In genomic region chr9:118548651-118549050, GRCm38 (mm10) we compare ENCODE assay signal across 31 mouse cellular contexts. TPM values are rescaled to one million over a fixed set of nuclear protein-coding genes. Genes with fewer than 3 reads are reported as not detected.
"Had no signal": no experiment of that assay in that cellular context is flagged by ENCODE, and none has a peak within 500 bp of the region (broad histone marks: within the 10 kb centered on the region; RNA-seq: fewer than 3 reads in every experiment).

No protein-coding gene starts in this region.

- H3K4me3 ChIP-seq: limb, embryonic 10.5 days; limb, embryonic 12.5 days; limb, embryonic 13.5 days; limb, embryonic 15.5 days; liver, embryonic 12.5 days; liver, embryonic 13.5 days; liver, embryonic 15.5 days; lung, embryonic 15.5 days; megakaryocyte, embryonic 14.5 days; midbrain, embryonic 10.5 days; midbrain, embryonic 12.5 days; midbrain, embryonic 13.5 days; midbrain, embryonic 15.5 days; myocyte; neural tube, embryonic 12.5 days had no signal

- H3K27ac ChIP-seq: limb, embryonic 10.5 days; limb, embryonic 12.5 days; limb, embryonic 13.5 days; limb, embryonic 15.5 days; liver, embryonic 12.5 days; liver, embryonic 13.5 days; liver, embryonic 14.5 days; liver, embryonic 15.5 days; lung, embryonic 15.5 days; macrophage; midbrain, embryonic 10.5 days; midbrain, embryonic 12.5 days; midbrain, embryonic 13.5 days; midbrain, embryonic 15.5 days; neural tube, embryonic 12.5 days had no signal

- H3K27me3 ChIP-seq: limb, embryonic 12.5 days; limb, embryonic 13.5 days; limb, embryonic 15.5 days; liver, embryonic 12.5 days; liver, embryonic 13.5 days; liver, embryonic 15.5 days; lung, embryonic 15.5 days; megakaryocyte, embryonic 14.5 days; midbrain, embryonic 12.5 days; midbrain, embryonic 13.5 days; midbrain, embryonic 15.5 days; neural tube, embryonic 12.5 days had no signal

- H3K4me2 ChIP-seq: limb, embryonic 12.5 days; limb, embryonic 13.5 days; limb, embryonic 15.5 days; liver, embryonic 11.5 days; liver, embryonic 12.5 days; liver, embryonic 13.5 days; liver, embryonic 15.5 days; lung, embryonic 14.5 days; lung, embryonic 15.5 days; midbrain, embryonic 11.5 days; midbrain, embryonic 12.5 days; midbrain, embryonic 13.5 days; midbrain, embryonic 15.5 days; neural tube, embryonic 12.5 days had no signal

- H3K4me1 ChIP-seq: limb, embryonic 10.5 days; limb, embryonic 12.5 days; limb, embryonic 13.5 days; limb, embryonic 15.5 days; liver, embryonic 12.5 days; liver, embryonic 13.5 days; liver, embryonic 15.5 days; midbrain, embryonic 10.5 days; midbrain, embryonic 12.5 days; midbrain, embryonic 13.5 days; midbrain, embryonic 15.5 days; neural tube, embryonic 12.5 days had no signal

- ATAC-seq: liver, embryonic 12.5 days; liver, postnatal 0 days; midbrain, embryonic 13.5 days; midbrain, embryonic 15.5 days; midbrain, embryonic 16.5 days had no signal

- DNase-seq: left cerebral cortex, postnatal 4 days; liver; liver, embryonic 13.5 days; liver, postnatal 0 days; lung, adult 2 months; lung, embryonic 14.5 days; lung, postnatal 10 days; lung, postnatal 14 days; lung, postnatal 36 days; lung, postnatal 4 days; midbrain, embryonic 14.5 days had no signal

- H3K9ac ChIP-seq: limb, embryonic 12.5 days; limb, embryonic 13.5 days; limb, embryonic 15.5 days; liver, embryonic 12.5 days; liver, embryonic 13.5 days; liver, embryonic 14.5 days; liver, embryonic 15.5 days; liver, postnatal 0 days; lung, embryonic 14.5 days; lung, embryonic 15.5 days; midbrain, embryonic 12.5 days; midbrain, embryonic 13.5 days; midbrain, embryonic 15.5 days; neural tube, embryonic 12.5 days had no signal

- H3K9me3 ChIP-seq: limb, embryonic 10.5 days; limb, embryonic 12.5 days; limb, embryonic 13.5 days; limb, embryonic 15.5 days; liver, embryonic 12.5 days; liver, embryonic 13.5 days; liver, embryonic 15.5 days; lung, embryonic 15.5 days; megakaryocyte, embryonic 14.5 days; midbrain, embryonic 10.5 days; midbrain, embryonic 12.5 days; midbrain, embryonic 13.5 days; midbrain, embryonic 15.5 days; neural tube, embryonic 12.5 days had no signal

RNA-seq across cellular contexts. Expression of gene Itga9, which starts 57.8 kb away (rescaled TPM):
- total RNA-seq: monocyte, adult 5-6 weeks had no signal
